Mouse (Mus musculus) v-Abl transformed pro-B cells (cell line): Measurements from ENCODE around the gene Rhox2c.
"Not testable (repeated sequence)": the region's sequence is repeated elsewhere in the genome, so short reads cannot be mapped to it uniquely, and the experiment has no call there.

Experiments used
- in situ Hi-C, 2 experiments: fragments of 400-800 bp; cut with MboI; formaldehyde crosslinking; loops; one replicate each; pipeline ENCODE4 v1.15.1; 2025; ENCODE audit not compliant: unreplicated experiment in 2 of 2

Gene Rhox2c

GRCm38 (mm10) chrX:37453380-37453779, at the start of gene Rhox2c:
TSS of gene Rhox2c (plus strand) at chrX:37453680.
- in situ Hi-C loops, result not testable (repeated sequence)

GRCm38 (mm10) chrX:37411767-37412166, 41.7 kb upstream of the Rhox2c start, which contains the start of gene Rhox2b:
TSS of gene Rhox2b (plus strand) at chrX:37412067.
- in situ Hi-C loops, result not testable (repeated sequence)

GRCm38 (mm10) chrX:37432194-37432593, 21.3 kb upstream of the Rhox2c start, which contains the start of gene Rhox4b:
TSS of gene Rhox4b (plus strand) at chrX:37432494.
- in situ Hi-C loops, result not testable (repeated sequence)

GRCm38 (mm10) chrX:37458285-37458684, 4.8 kb downstream of the Rhox2c start, which contains the start of gene Rhox3c:
TSS of gene Rhox3c (plus strand) at chrX:37458585.
- in situ Hi-C loops, result not testable (repeated sequence)

GRCm38 (mm10) chrX:37480037-37480436, 26.6 kb downstream of the Rhox2c start, which contains the start of gene Rhox4c:
TSS of gene Rhox4c (plus strand) at chrX:37480337.
- in situ Hi-C loops, result not testable (repeated sequence)

GRCm38 (mm10) chrX:37514059-37514458, 60.6 kb downstream of the Rhox2c start, which contains the start of gene Rhox4d:
TSS of gene Rhox4d (plus strand) at chrX:37514359.
- in situ Hi-C loops, result not testable (repeated sequence)
